Mouse (Mus musculus) liver, adult 2 months (tissue): ENCODE measurements around the gene Elmod3. TPM values are rescaled to one million over a fixed set of nuclear protein-coding genes. Genes with fewer than 3 reads are reported as not detected.

Experiments used
- DNase-seq: peaks from one replicate; pipeline ENCODE4 v3.0.0-alpha.2; 2011; ENCODE audit warnings: low read depth, low spot score; ENCODE audit errors: extremely low read depth
- H3K27ac ChIP-seq: fragments of 200-500 bp; replicated peaks from 2 replicates; pipeline ENCODE4 v1.5.1; 2012; ENCODE audit warnings: low read depth, mild to moderate bottlenecking, control low read depth, inconsistent platforms, low read length; ENCODE audit not compliant: insufficient read depth
- H3K27me3 ChIP-seq: fragments of 200-500 bp; 2 replicates; pipeline ENCODE4 v1.6.1; 2012; ENCODE audit warnings: mild to moderate bottlenecking, moderate library complexity, low read length, inconsistent platforms; ENCODE audit not compliant: control insufficient read depth, insufficient read depth
- H3K36me3 ChIP-seq: fragments of 200-500 bp; 2 replicates; pipeline ENCODE4 v1.6.1; 2012; ENCODE audit warnings: low read length, inconsistent platforms; ENCODE audit not compliant: control insufficient read depth, insufficient read depth
- H3K4me1 ChIP-seq: fragments of 200-500 bp; 2 replicates; pipeline ENCODE4 v1.6.1; 2011; ENCODE audit warnings: low read length; ENCODE audit not compliant: control insufficient read depth, insufficient read depth
- H3K4me3 ChIP-seq: fragments of 200-500 bp; 2 replicates; pipeline ENCODE4 v1.5.1; 2011; ENCODE audit warnings: low read depth, mild to moderate bottlenecking, control low read depth, low read length, moderate library complexity; ENCODE audit not compliant: insufficient read depth
- H3K79me2 ChIP-seq: fragments of 200-500 bp; 2 replicates; pipeline ENCODE4 v1.6.1; 2012; ENCODE audit warnings: inconsistent platforms, mild to moderate bottlenecking, low read length, moderate library complexity; ENCODE audit not compliant: control insufficient read depth, insufficient read depth
- H3K9ac ChIP-seq: fragments of 200-500 bp; 2 replicates; pipeline ENCODE4 v1.6.1; 2012; ENCODE audit warnings: low read depth, mild to moderate bottlenecking, control low read depth, inconsistent platforms, low read length
- CTCF ChIP-seq: fragments of 200-500 bp; IDR thresholded peaks from 2 replicates; pipeline ENCODE4 v1.5.1; 2011; ENCODE audit warnings: low read depth, low read length, control low read depth
- POLR2A ChIP-seq: fragments of 200-500 bp; IDR thresholded peaks from 2 replicates; pipeline ENCODE4 v1.6.1; 2011; ENCODE audit warnings: low read length, control low read depth; ENCODE audit not compliant: insufficient read depth; ENCODE audit errors: extremely low read depth
- WGBS: fragments of 180-500 bp; shearing (Covaris S2); methylation state at CpG from one replicate; pipeline ENCODE4 v1.1.7; 2018; 5-methylcytosine and 5-hydroxymethylcytosine counted together
- polyA plus RNA-seq: library from polyadenylated mRNA; depleted of rRNA; stranded (reverse); fragments of >200 nt; gene quantifications from 2 replicates; pipeline ENCODE4 v1.2.3, GENCODE M21; 2012
- total RNA-seq: library from RNA; depleted of rRNA; stranded (reverse); fragments of >200 nt; gene quantifications from 2 replicates; pipeline ENCODE4 v1.2.3, GENCODE M21; 2014

The Elmod3 gene
- total and polyA plus RNA-seq, 2 experiments = 7.6 to 14.7 TPM

- no peak overlapping the region for H3K9ac ChIP-seq
- H3K36me3 ChIP-seq = no peaks in the 10 kb centered on the region
- DNase-seq = peak; percentile 73
- TF ChIP-seq CTCF (no peak), POLR2A (no peak)
- H3K27ac ChIP-seq = no peak overlapping the region
- peaks cover 26% of the 10 kb centered on the region for H3K4me1 ChIP-seq
- 84% methylated on average over 16 of the region's 16 CpGs for WGBS
- no peaks in the 10 kb centered on the region for H3K27me3 ChIP-seq
- no peak overlapping the region for H3K4me3 ChIP-seq
- no peaks in the 10 kb centered on the region for H3K79me2 ChIP-seq
Measured at GRCm38 (mm10) chr6:72627276-72627675, 29.1 kb upstream of the Elmod3 start.

- H3K4me3 ChIP-seq = no peak overlapping the region
- WGBS = 43% methylated on average over 7 of the region's 7 CpGs
- H3K27ac ChIP-seq = peak overlapping the region; percentile 41
- no peak for DNase-seq
- no peaks in the 10 kb centered on the region for H3K79me2 ChIP-seq
- H3K9ac ChIP-seq = no peak overlapping the region
- no peaks in the 10 kb centered on the region for H3K36me3 ChIP-seq
- H3K27me3 ChIP-seq = no peaks in the 10 kb centered on the region
- peaks cover 29% of the 10 kb centered on the region for H3K4me1 ChIP-seq
- TF ChIP-seq POLR2A = no peak
- no peak for TF ChIP-seq CTCF
Measured at GRCm38 (mm10) chr6:72626391-72626790, 28.2 kb upstream of the Elmod3 start.

- peak; percentile 96 for DNase-seq
- Histone ChIP-seq H3K36me3 (no peaks in the 10 kb centered on the region), H3K79me2 (no peaks in the 10 kb centered on the region), H3K4me1 (peaks cover 31% of the 10 kb centered on the region), H3K4me3 (no peak overlapping the region), H3K27ac (peak overlapping the region; percentile 68), H3K9ac (no peak overlapping the region), H3K27me3 (no peaks in the 10 kb centered on the region)
- TF ChIP-seq CTCF = no peak
- TF ChIP-seq POLR2A = no peak
- 63% methylated on average over 8 of the region's 8 CpGs for WGBS
Measured at GRCm38 (mm10) chr6:72623661-72624402, 25.6 kb upstream of the Elmod3 start.

GRCm38 (mm10) chr6:72622917-72623316 lies 24.7 kb upstream of the Elmod3 start:
- Histone ChIP-seq H3K36me3 (no peaks in the 10 kb centered on the region), H3K4me1 (peaks cover 35% of the 10 kb centered on the region), H3K27me3 (no peaks in the 10 kb centered on the region), H3K4me3 (no peak overlapping the region), H3K9ac (no peak overlapping the region), H3K27ac (no peak overlapping the region), H3K79me2 (no peaks in the 10 kb centered on the region)
- 20% methylated on average over 3 of the region's 3 CpGs for WGBS
- TF ChIP-seq POLR2A (no peak), CTCF (no peak)
- DNase-seq = peak; percentile 88

- peaks cover 6% of the 10 kb centered on the region; the same call in 1 of the 2 replicates for H3K79me2 ChIP-seq
- no peaks in the 10 kb centered on the region for H3K36me3 ChIP-seq
- 22% methylated on average over 5 of the region's 5 CpGs for WGBS
- DNase-seq = peak; percentile 74
- peaks cover 35% of the 10 kb centered on the region for H3K4me1 ChIP-seq
- peak overlapping the region; percentile 53 for H3K27ac ChIP-seq
- TF ChIP-seq CTCF = no peak
- no peak for TF ChIP-seq POLR2A
- H3K27me3 ChIP-seq = no peaks in the 10 kb centered on the region
- H3K4me3 ChIP-seq = no peak overlapping the region
- no peak overlapping the region for H3K9ac ChIP-seq
Measured at GRCm38 (mm10) chr6:72620920-72621319, 22.7 kb upstream of the Elmod3 start.

- H3K4me1 ChIP-seq = peaks cover 35% of the 10 kb centered on the region
- peak overlapping the region; percentile 84 for H3K27ac ChIP-seq
- 5% methylated on average over 12 of the region's 12 CpGs for WGBS
- peaks cover 11% of the 10 kb centered on the region; the same call in 1 of the 2 replicates for H3K79me2 ChIP-seq
- no peaks in the 10 kb centered on the region for H3K27me3 ChIP-seq
- peaks cover 4% of the 10 kb centered on the region; the same call in 1 of the 2 replicates for H3K36me3 ChIP-seq
- peak; percentile 88 for DNase-seq
- H3K9ac ChIP-seq = peak overlapping the region; percentile 28
- TF ChIP-seq POLR2A (no peak), CTCF (no peak)
- peak overlapping the region; percentile 7; the same call in 1 of the 2 replicates for H3K4me3 ChIP-seq
Measured at GRCm38 (mm10) chr6:72619734-72620532, 21.7 kb upstream of the Elmod3 start.
